Mouse (Mus musculus) cerebellum, adult 2 months (tissue): Measurements from ENCODE around the gene Lnx2.

Experiments
- CTCF ChIP-seq: fragments of 200-500 bp; IDR thresholded peaks from 2 replicates; pipeline ENCODE4 v1.5.1; 2011; ENCODE audit warnings: low read depth, mild to moderate bottlenecking, control low read depth, low read length, moderate library complexity, borderline replicate concordance; ENCODE audit not compliant: insufficient read depth
- POLR2A ChIP-seq: fragments of 200-500 bp; IDR thresholded peaks from 2 replicates; pipeline ENCODE4 v1.6.1; 2011; ENCODE audit warnings: low read length, control low read depth, borderline replicate concordance; ENCODE audit not compliant: insufficient read depth

DNA sequence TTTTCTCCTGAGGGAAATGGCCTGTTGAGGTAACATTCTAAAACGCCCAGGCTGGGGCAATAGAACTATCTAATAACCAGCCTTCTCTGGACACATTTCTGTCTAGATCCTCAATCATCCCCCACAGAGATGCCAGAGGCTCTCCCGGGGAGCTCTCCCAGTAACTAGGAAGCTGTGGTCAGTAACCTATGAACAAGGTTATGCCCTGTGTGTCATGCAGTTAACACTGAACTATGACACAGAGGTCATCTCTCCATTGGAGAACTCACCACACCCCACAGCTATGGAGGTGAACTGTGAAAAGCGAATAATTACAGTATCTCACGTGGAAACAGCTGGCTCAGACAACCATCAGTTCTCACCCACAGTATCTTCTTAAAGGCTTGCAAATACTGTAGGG lies 4.5 kb downstream of the Lnx2 start:
- TF ChIP-seq CTCF (no peak), POLR2A (no peak)
